Mouse (Mus musculus) liver, embryonic 15.5 days (tissue): ENCODE results near the gene Frmpd4. TPM values are rescaled to one million over a fixed set of nuclear protein-coding genes. Genes with fewer than 3 reads are reported as not detected.

ENCODE experiments used
- ATAC-seq: fragments of 200-750 bp; cut with Nextera tagmentation; 2 replicates; pipeline ENCODE4 v1.8.0; 2017; ENCODE audit warnings: moderate number of reproducible peaks, mild to moderate bottlenecking, moderate library complexity; ENCODE audit not compliant: insufficient read depth
- H3K27ac ChIP-seq: fragments of 300-500 bp; sonication (generic); replicated peaks from 2 replicates; pipeline ENCODE4 v1.5.1; 2015; ENCODE audit warnings: mild to moderate bottlenecking, inconsistent platforms
- H3K27me3 ChIP-seq: fragments of 300-500 bp; sonication (generic); 2 replicates; pipeline ENCODE4 v1.6.1; 2015; ENCODE audit warnings: mild to moderate bottlenecking, inconsistent platforms
- H3K36me3 ChIP-seq: fragments of 300-500 bp; sonication (generic); replicated peaks from 2 replicates; pipeline ENCODE4 v1.6.1; 2015; ENCODE audit warnings: moderate library complexity, mild to moderate bottlenecking, inconsistent platforms
- H3K4me1 ChIP-seq: fragments of 300-500 bp; sonication (generic); replicated peaks from 2 replicates; pipeline ENCODE4 v1.6.1; 2015; ENCODE audit warnings: inconsistent platforms
- H3K4me2 ChIP-seq: fragments of 300-500 bp; sonication (generic); 2 replicates; pipeline ENCODE4 v1.6.1; 2015; ENCODE audit warnings: moderate library complexity, mild to moderate bottlenecking, inconsistent platforms
- H3K4me3 ChIP-seq: fragments of 300-500 bp; sonication (generic); replicated peaks from 2 replicates; pipeline ENCODE4 v1.5.1; 2015; ENCODE audit warnings: mild to moderate bottlenecking, inconsistent platforms
- H3K9ac ChIP-seq: fragments of 300-500 bp; sonication (generic); 2 replicates; pipeline ENCODE4 v1.6.1; 2015; ENCODE audit warnings: moderate library complexity, mild to moderate bottlenecking, inconsistent platforms
- H3K9me3 ChIP-seq: fragments of 300-500 bp; sonication (generic); replicated peaks from 2 replicates; pipeline ENCODE4 v1.6.1; 2016; ENCODE audit warnings: inconsistent platforms
- WGBS: fragments of 180-500 bp; shearing (Covaris S2); methylation state at CpG from one replicate; pipeline ENCODE4 v1.1.7; 2015; ENCODE audit warnings: mixed read lengths; ENCODE audit not compliant: insufficient replicate concordance; 5-methylcytosine and 5-hydroxymethylcytosine counted together
- polyA plus RNA-seq: library from polyadenylated mRNA; unstranded; fragments of >200 nt; fragmentation: Nextera tagmentation; extraction: Ambion mirVana; gene quantifications from 2 replicates; pipeline ENCODE4 v1.2.1, GENCODE M21; 2015

Frmpd4 gene
- polyA plus RNA-seq, 1 experiment from 2014 or later = not detected

GRCm38 (mm10) chrX:168349320-168350225 lies 227.5 kb downstream of the Frmpd4 start:
- H3K27ac ChIP-seq = no peak overlapping the region
- 61% methylated on average over 5 of the region's 5 CpGs for WGBS

DNA sequence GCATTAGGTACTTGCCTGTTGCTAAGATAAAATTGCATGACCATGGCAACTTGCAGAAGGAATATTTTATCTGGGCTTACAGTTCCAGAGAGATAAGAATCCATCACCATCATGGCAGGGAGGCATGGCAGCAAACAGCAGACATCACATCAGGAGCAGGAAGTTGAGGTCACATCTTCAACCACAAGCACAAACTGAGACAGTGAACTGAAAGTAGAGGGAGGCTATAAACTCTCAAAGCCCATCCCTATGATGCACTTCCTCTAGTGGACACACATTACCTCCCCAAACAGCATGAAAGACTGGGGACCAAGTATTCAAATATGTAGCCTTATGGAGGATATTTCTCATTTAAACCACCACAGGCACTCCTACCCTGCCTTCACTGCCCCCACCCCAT lies 238.8 kb downstream of the Frmpd4 start:
- Histone ChIP-seq H3K9me3 (no peaks in the 10 kb centered on the region), H3K27me3 (no peaks in the 10 kb centered on the region), H3K4me3 (no peak overlapping the region), H3K36me3 (no peaks in the 10 kb centered on the region), H3K27ac (no peak overlapping the region), H3K4me1 (no peaks in the 10 kb centered on the region), H3K9ac (no peak overlapping the region), H3K4me2 (no peak overlapping the region)
- ATAC-seq = no peak

More at GRCm38 (mm10) chrX:168349320-168350225, 227.5 kb downstream of the Frmpd4 start:
- no peak for ATAC-seq
- Histone ChIP-seq H3K4me3 (no peak overlapping the region), H3K36me3 (no peaks in the 10 kb centered on the region), H3K4me1 (no peaks in the 10 kb centered on the region), H3K9me3 (no peaks in the 10 kb centered on the region), H3K9ac (no peak overlapping the region), H3K4me2 (no peak overlapping the region), H3K27me3 (no peaks in the 10 kb centered on the region)

- no peaks in the 10 kb centered on the region for H3K9me3 ChIP-seq
- no peaks in the 10 kb centered on the region for H3K36me3 ChIP-seq
- no peak overlapping the region for H3K4me3 ChIP-seq
- H3K27ac ChIP-seq = no peak overlapping the region
- no peak for ATAC-seq
- no peaks in the 10 kb centered on the region for H3K4me1 ChIP-seq
- H3K4me2 ChIP-seq = no peak overlapping the region
- no peak overlapping the region for H3K9ac ChIP-seq
- 53% methylated on average over 3 of the region's 3 CpGs for WGBS
- H3K27me3 ChIP-seq = no peaks in the 10 kb centered on the region
Observed at GRCm38 (mm10) chrX:168325161-168325560, 251.9 kb downstream of the Frmpd4 start.

GRCm38 (mm10) chrX:168312158-168312557 lies 264.9 kb downstream of the Frmpd4 start:
- WGBS = 60% methylated on average over 1 of the region's 1 CpGs
- Histone ChIP-seq H3K4me1 (no peaks in the 10 kb centered on the region), H3K4me3 (no peak overlapping the region), H3K27ac (no peak overlapping the region), H3K9me3 (no peaks in the 10 kb centered on the region), H3K27me3 (no peaks in the 10 kb centered on the region), H3K4me2 (no peak overlapping the region), H3K9ac (no peak overlapping the region), H3K36me3 (no peaks in the 10 kb centered on the region)
- ATAC-seq = no peak

DNA sequence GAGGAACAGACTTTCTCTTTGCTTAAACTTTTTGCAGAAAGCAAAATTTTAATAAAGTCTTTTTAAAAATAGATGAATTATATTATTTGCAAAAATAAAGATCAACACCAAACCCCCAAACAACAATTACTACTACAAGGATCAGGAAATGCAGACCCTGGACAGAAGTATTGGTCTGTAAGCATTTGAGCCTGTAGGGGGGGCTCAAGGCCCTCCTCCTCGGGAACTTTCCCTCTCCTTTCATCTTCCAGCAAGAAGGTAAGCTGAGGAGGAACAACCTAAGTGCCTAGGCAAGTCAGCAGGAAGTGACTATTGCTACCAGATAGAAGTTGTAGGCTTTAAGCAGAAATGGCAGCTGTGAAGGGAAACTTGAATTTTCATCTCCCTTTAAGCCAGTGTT lies 266.9 kb downstream of the Frmpd4 start:
- 6% methylated on average over 1 of the region's 1 CpGs for WGBS
- ATAC-seq = no peak
- H3K27ac ChIP-seq = no peak overlapping the region
- H3K4me1 ChIP-seq = no peaks in the 10 kb centered on the region
- no peaks in the 10 kb centered on the region for H3K27me3 ChIP-seq
- H3K4me2 ChIP-seq = no peak overlapping the region
- no peak overlapping the region for H3K4me3 ChIP-seq
- H3K9me3 ChIP-seq = no peaks in the 10 kb centered on the region
- H3K36me3 ChIP-seq = no peaks in the 10 kb centered on the region
- H3K9ac ChIP-seq = no peak overlapping the region

- WGBS = 73% methylated on average over 3 of the region's 3 CpGs
- H3K9me3 ChIP-seq = no peaks in the 10 kb centered on the region
Observed at GRCm38 (mm10) chrX:168292506-168292905, 284.5 kb downstream of the Frmpd4 start.

DNA sequence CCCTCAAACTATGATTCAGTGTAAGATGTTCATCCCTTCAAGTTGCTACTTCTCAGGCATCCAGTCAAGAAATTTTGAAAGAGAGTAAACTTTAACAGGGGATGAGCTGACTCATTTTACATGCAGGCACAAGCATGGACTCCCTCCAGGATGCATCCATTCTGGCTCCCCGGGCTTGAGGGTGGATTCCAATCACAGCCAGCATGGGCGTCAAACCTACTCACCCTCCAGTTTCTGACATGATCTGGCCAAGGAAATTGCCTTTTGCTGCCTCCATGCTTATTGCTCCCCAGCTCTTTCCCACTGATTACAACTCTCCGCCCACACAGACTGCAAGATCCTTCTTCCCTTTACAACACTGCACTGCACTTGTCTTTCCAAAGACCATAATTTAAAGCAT lies 370.0 kb downstream of the Frmpd4 start:
- WGBS = 66% methylated on average over 3 of the region's 3 CpGs
- no peaks in the 10 kb centered on the region for H3K4me1 ChIP-seq
- no peak for ATAC-seq
- H3K27me3 ChIP-seq = no peaks in the 10 kb centered on the region
- no peak overlapping the region for H3K4me3 ChIP-seq
- no peak overlapping the region for H3K9ac ChIP-seq
- H3K9me3 ChIP-seq = no peaks in the 10 kb centered on the region
- H3K27ac ChIP-seq = no peak overlapping the region
- H3K36me3 ChIP-seq = no peaks in the 10 kb centered on the region
- H3K4me2 ChIP-seq = no peak overlapping the region

More at GRCm38 (mm10) chrX:168292506-168292905, 284.5 kb downstream of the Frmpd4 start:
- H3K27ac ChIP-seq = no peak overlapping the region
- ATAC-seq = no peak
- H3K27me3 ChIP-seq = no peaks in the 10 kb centered on the region; the same call in 1 of the 2 replicates
- no peak overlapping the region for H3K9ac ChIP-seq
- H3K36me3 ChIP-seq = no peaks in the 10 kb centered on the region
- H3K4me1 ChIP-seq = no peaks in the 10 kb centered on the region
- H3K4me2 ChIP-seq = no peak overlapping the region
- H3K4me3 ChIP-seq = no peak overlapping the region

GRCm38 (mm10) chrX:168191944-168192343 lies 385.1 kb downstream of the Frmpd4 start:
- H3K4me3 ChIP-seq = no peak overlapping the region
- WGBS = 36% methylated on average over 1 of the region's 1 CpGs
- no peak for ATAC-seq
- no peak overlapping the region for H3K9ac ChIP-seq
- H3K4me1 ChIP-seq = no peaks in the 10 kb centered on the region
- no peaks in the 10 kb centered on the region for H3K27me3 ChIP-seq
- no peaks in the 10 kb centered on the region for H3K9me3 ChIP-seq
- H3K36me3 ChIP-seq = no peaks in the 10 kb centered on the region
- H3K4me2 ChIP-seq = no peak overlapping the region
- no peak overlapping the region for H3K27ac ChIP-seq

DNA sequence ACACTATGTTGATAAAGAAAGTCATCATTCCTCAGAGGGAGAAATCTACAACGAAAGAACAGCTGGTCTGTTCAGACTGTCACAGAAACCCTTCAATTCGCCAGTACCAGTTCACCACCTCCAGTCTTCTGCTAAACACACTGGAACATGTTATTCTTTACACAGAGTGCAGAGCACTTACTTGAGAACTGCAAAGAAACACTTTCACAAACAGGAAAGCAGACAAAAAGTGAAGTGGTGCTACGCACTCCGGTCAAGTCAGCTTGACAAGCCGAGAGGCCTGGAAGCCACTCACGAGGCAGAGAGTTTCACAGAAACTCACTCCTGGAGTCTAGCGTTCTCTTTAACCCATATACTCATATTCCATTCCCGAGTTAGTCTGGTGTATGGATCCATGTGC lies 387.5 kb downstream of the Frmpd4 start:
- Histone ChIP-seq H3K4me2 (no peak overlapping the region), H3K4me1 (no peaks in the 10 kb centered on the region), H3K9ac (no peak overlapping the region), H3K27ac (no peak overlapping the region), H3K9me3 (no peaks in the 10 kb centered on the region), H3K4me3 (no peak overlapping the region), H3K27me3 (no peaks in the 10 kb centered on the region), H3K36me3 (no peaks in the 10 kb centered on the region)
- ATAC-seq = no peak
- 60% methylated on average over 8 of the region's 8 CpGs for WGBS

GRCm38 (mm10) chrX:168163001-168163400 lies 414.0 kb downstream of the Frmpd4 start:
- Histone ChIP-seq H3K4me3 (no peak overlapping the region), H3K9ac (no peak overlapping the region), H3K4me2 (no peak overlapping the region), H3K27me3 (no peaks in the 10 kb centered on the region), H3K9me3 (no peaks in the 10 kb centered on the region), H3K27ac (no peak overlapping the region), H3K36me3 (no peaks in the 10 kb centered on the region), H3K4me1 (no peaks in the 10 kb centered on the region)
- no peak for ATAC-seq

DNA sequence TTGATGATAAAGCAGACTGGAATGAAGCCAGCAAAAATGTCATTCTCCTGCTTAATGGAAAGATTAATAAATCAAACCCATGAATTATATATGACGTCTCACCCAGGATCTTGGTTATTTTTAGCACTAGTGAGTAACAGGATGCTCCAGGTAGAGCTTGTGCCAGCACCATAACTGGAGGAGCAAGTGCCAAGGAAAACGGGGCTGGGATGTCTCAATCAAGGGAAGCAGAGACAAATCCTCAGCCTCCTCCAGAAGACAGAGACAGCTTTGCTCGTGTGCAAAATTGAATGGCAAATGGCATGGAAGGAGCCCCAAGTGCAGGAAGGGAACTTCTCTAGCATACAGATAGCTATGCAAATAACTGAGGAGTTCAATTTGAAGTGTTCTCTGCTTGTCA lies 418.2 kb downstream of the Frmpd4 start:
- H3K4me2 ChIP-seq = no peak overlapping the region
- H3K27me3 ChIP-seq = no peaks in the 10 kb centered on the region
- no peaks in the 10 kb centered on the region for H3K4me1 ChIP-seq
- no peak for ATAC-seq
- WGBS = 48% methylated on average over 3 of the region's 3 CpGs
- H3K4me3 ChIP-seq = no peak overlapping the region
- H3K9ac ChIP-seq = no peak overlapping the region
- H3K36me3 ChIP-seq = no peaks in the 10 kb centered on the region
- no peaks in the 10 kb centered on the region for H3K9me3 ChIP-seq
- H3K27ac ChIP-seq = no peak overlapping the region

- ATAC-seq = no peak
- Histone ChIP-seq H3K4me3 (no peak overlapping the region), H3K36me3 (no peaks in the 10 kb centered on the region), H3K4me1 (no peaks in the 10 kb centered on the region), H3K9ac (no peak overlapping the region), H3K9me3 (no peaks in the 10 kb centered on the region), H3K27ac (no peak overlapping the region), H3K4me2 (no peak overlapping the region), H3K27me3 (no peaks in the 10 kb centered on the region; the same call in 1 of the 2 replicates)
Observed at GRCm38 (mm10) chrX:168141051-168141450, 436.0 kb downstream of the Frmpd4 start.
